Mouse (Mus musculus) Muller cell, postnatal 12 days (primary cell): ENCODE data around the gene Rangap1.

Experiments used
- DNase-seq: peaks from one replicate; pipeline ENCODE4 v3.0.0-alpha.2; 2015; ENCODE audit errors: inconsistent ontology term

The Rangap1 gene

GRCm38 (mm10) chr15:81697175-81697574 is 48.2 kb downstream of the Rangap1 start, which contains the start of gene Chadl:
Gene Chadl, minus strand, starts transcription at chr15:81697287.
- peak; percentile 84 for DNase-seq

GRCm38 (mm10) chr15:81694891-81695290 is 50.4 kb downstream of the Rangap1 start:
- no peak for DNase-seq

GRCm38 (mm10) chr15:81693967-81694881 is 51.1 kb downstream of the Rangap1 start:
- peak; percentile 87 for DNase-seq

GRCm38 (mm10) chr15:81693366-81693966 is 51.9 kb downstream of the Rangap1 start:
- DNase-seq: no peak

- DNase-seq: no peak
These were observed 65.0 kb downstream of the Rangap1 start for GRCm38 (mm10) chr15:81680301-81680805.

- DNase-seq: no peak
These were observed 68.7 kb downstream of the Rangap1 start for GRCm38 (mm10) chr15:81676637-81677036.

- DNase-seq: peak; percentile 43
These were observed 75.1 kb downstream of the Rangap1 start for GRCm38 (mm10) chr15:81670231-81670640.

- DNase-seq: no peak
These were observed 78.4 kb downstream of the Rangap1 start for GRCm38 (mm10) chr15:81666957-81667356.

- peak; percentile 94 for DNase-seq
These were observed 81.4 kb downstream of the Rangap1 start, which contains the start of gene L3mbtl2 for GRCm38 (mm10) chr15:81663697-81664561. Gene L3mbtl2, plus strand, starts transcription at chr15:81663889.

- no peak for DNase-seq
These were observed 82.0 kb downstream of the Rangap1 start for GRCm38 (mm10) chr15:81663281-81663680.

- no peak for DNase-seq
These were observed 83.6 kb downstream of the Rangap1 start for GRCm38 (mm10) chr15:81661701-81662100.
